Mouse (Mus musculus) limb, embryonic 11.5 days (tissue): Measurements from ENCODE around the gene Gpsm3. TPM values are rescaled to one million over a fixed set of nuclear protein-coding genes. Genes with fewer than 3 reads are reported as not detected.

Experiments used
- ATAC-seq: fragments of 200-750 bp; cut with Nextera tagmentation; 2 replicates; pipeline ENCODE4 v1.8.0; 2017; ENCODE audit warnings: low read depth; ENCODE audit not compliant: insufficient number of reproducible peaks, low FRiP score, low TSS enrichment
- DNase-seq: peaks from one replicate; pipeline ENCODE4 v3.0.0-alpha.2; 2015; ENCODE audit warnings: low spot score
- H3K27ac ChIP-seq: fragments of 300-500 bp; sonication (generic); replicated peaks from 2 replicates; pipeline ENCODE4 v1.5.1; 2014; ENCODE audit warnings: low read depth, mild to moderate bottlenecking, low read length
- H3K27me3 ChIP-seq: fragments of 300-500 bp; sonication (generic); 2 replicates; pipeline ENCODE4 v1.6.1; 2014; ENCODE audit warnings: mild to moderate bottlenecking, low read length, mixed read lengths; ENCODE audit not compliant: control insufficient read depth, insufficient read depth
- H3K36me3 ChIP-seq: fragments of 300-500 bp; sonication (generic); 2 replicates; pipeline ENCODE4 v1.6.1; 2014; ENCODE audit warnings: mild to moderate bottlenecking, low read length, moderate library complexity, mixed read lengths; ENCODE audit not compliant: control insufficient read depth, insufficient read depth
- H3K4me1 ChIP-seq: fragments of 300-500 bp; sonication (generic); 2 replicates; pipeline ENCODE4 v1.6.1; 2014; ENCODE audit warnings: low read length, mixed read lengths; ENCODE audit not compliant: control insufficient read depth, insufficient read depth
- H3K4me2 ChIP-seq: fragments of 300-500 bp; sonication (generic); 2 replicates; pipeline ENCODE4 v1.6.1; 2014; ENCODE audit warnings: low read depth, mild to moderate bottlenecking, moderate library complexity; ENCODE audit not compliant: severe bottlenecking
- H3K4me3 ChIP-seq: fragments of 300-500 bp; sonication (generic); 2 replicates; pipeline ENCODE4 v1.5.1; 2014; ENCODE audit warnings: low read depth, low read length
- H3K9ac ChIP-seq: fragments of 300-500 bp; sonication (generic); 2 replicates; pipeline ENCODE4 v1.6.1; 2014; ENCODE audit warnings: mild to moderate bottlenecking, low read length
- H3K9me3 ChIP-seq: fragments of 300-500 bp; sonication (generic); 2 replicates; pipeline ENCODE4 v1.6.1; 2016; ENCODE audit warnings: low read length; ENCODE audit not compliant: control insufficient read depth
- WGBS: fragments of 180-500 bp; shearing (Covaris S2); extraction: QIAGEN DNeasy Blood & Tissue Kit; methylation state at CpG from one replicate; pipeline ENCODE4 v1.1.7; 2014; 5-methylcytosine and 5-hydroxymethylcytosine counted together
- polyA plus RNA-seq: library from polyadenylated mRNA; unstranded; fragments of >200 nt; fragmentation: Nextera tagmentation; extraction: Ambion mirVana; gene quantifications from 2 replicates; pipeline ENCODE4 v1.2.1, GENCODE M21; 2014

The Gpsm3 gene
- polyA plus RNA-seq, 1 experiment from 2014 or later = 4.7 TPM

GRCm38 (mm10) chr17:34559116-34559515 lies 30.5 kb upstream of the Gpsm3 start:
- 87% methylated on average over 7 of the region's 7 CpGs for WGBS
- H3K27ac ChIP-seq = no peak overlapping the region
- H3K9me3 ChIP-seq = no peaks in the 10 kb centered on the region
- no peak overlapping the region for H3K4me3 ChIP-seq
- H3K9ac ChIP-seq = no peak overlapping the region
- H3K4me2 ChIP-seq = no peak overlapping the region
- DNase-seq = no peak
- H3K36me3 ChIP-seq = no peaks in the 10 kb centered on the region
- no peak for ATAC-seq
- no peaks in the 10 kb centered on the region for H3K27me3 ChIP-seq
- peaks cover 4% of the 10 kb centered on the region; the same call in 1 of the 2 replicates for H3K4me1 ChIP-seq

DNA sequence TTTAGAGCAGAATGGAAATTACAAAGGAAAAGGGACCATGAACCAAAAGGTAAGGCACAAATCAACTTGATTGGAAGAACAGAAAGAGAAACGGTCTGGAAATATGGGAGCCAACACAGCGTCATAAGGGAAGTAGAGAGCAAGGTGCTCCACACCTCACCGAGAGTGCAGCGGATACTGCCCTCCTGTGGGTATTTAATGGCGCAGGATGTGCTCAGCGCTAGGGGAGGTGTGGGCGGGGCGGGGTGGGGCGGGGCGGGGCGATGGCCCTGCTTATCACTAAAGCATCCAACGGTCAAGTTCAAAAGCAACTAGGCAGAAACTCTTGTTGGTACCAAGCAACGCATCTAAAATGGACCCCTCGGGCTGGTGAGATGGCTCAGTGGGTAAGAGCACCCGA lies 29.7 kb upstream of the Gpsm3 start:
- H3K36me3 ChIP-seq = no peaks in the 10 kb centered on the region
- H3K27me3 ChIP-seq = no peaks in the 10 kb centered on the region; the same call in 1 of the 2 replicates
- DNase-seq = no peak
- H3K9me3 ChIP-seq = no peaks in the 10 kb centered on the region
- no peak overlapping the region for H3K4me3 ChIP-seq
- ATAC-seq = no peak
- H3K9ac ChIP-seq = no peak overlapping the region
- H3K27ac ChIP-seq = no peak overlapping the region
- 23% methylated on average over 15 of the region's 15 CpGs for WGBS
- peaks cover 11% of the 10 kb centered on the region; the same call in 1 of the 2 replicates for H3K4me1 ChIP-seq
- H3K4me2 ChIP-seq = no peak overlapping the region

DNA sequence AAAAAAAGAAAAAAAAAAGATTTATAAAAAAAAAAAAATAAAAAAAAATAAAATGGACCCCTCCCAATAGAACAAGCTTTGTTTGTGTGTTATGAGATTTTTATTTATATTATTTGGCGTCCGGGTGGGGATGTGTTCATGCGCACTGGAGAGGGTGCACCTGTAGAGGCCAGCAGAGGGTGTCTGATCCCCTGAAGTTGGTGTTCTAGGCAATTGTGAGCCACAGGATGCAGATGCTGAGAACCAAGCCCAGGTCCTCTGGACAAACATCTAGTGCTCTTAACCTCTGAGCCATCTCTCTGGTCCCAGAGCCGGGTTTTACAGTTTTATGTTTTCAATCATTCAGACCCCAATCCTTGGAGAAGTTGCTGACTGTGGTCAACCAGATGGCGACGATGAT lies 29.2 kb upstream of the Gpsm3 start:
- no peak overlapping the region for H3K4me3 ChIP-seq
- 91% methylated on average over 6 of the region's 6 CpGs for WGBS
- no peaks in the 10 kb centered on the region for H3K9me3 ChIP-seq
- no peak overlapping the region for H3K27ac ChIP-seq
- H3K9ac ChIP-seq = no peak overlapping the region
- ATAC-seq (no peak), DNase-seq (no peak)
- H3K27me3 ChIP-seq = no peaks in the 10 kb centered on the region; the same call in 1 of the 2 replicates
- H3K4me1 ChIP-seq = peaks cover 14% of the 10 kb centered on the region; the same call in 1 of the 2 replicates
- H3K4me2 ChIP-seq = no peak overlapping the region
- H3K36me3 ChIP-seq = no peaks in the 10 kb centered on the region

DNA sequence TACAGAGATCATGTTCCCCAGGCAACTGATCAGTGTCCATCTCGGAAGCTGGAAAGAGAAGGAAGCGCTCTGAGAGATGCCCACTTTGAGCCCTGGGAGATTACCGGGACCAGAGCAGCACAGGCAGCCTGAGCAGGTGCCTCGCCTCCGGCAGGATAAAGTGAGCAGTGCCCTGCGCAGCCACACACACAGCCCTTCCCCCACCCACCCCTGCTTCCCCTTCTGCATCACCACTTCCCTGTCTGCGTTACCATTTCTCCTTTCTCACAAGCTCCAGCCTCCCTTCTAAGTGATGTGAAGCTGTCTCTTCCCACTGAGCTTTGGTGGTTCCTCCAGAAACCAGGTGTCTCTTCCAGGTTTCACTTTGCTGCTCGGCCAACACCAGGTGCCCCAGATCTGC lies 28.4 kb upstream of the Gpsm3 start:
- H3K27ac ChIP-seq = no peak overlapping the region
- no peak overlapping the region for H3K4me3 ChIP-seq

GRCm38 (mm10) chr17:34562595-34562994 lies 27.0 kb upstream of the Gpsm3 start:
- Histone ChIP-seq H3K4me2 (no peak overlapping the region), H3K4me1 (peaks cover 14% of the 10 kb centered on the region; the same call in 1 of the 2 replicates), H3K27me3 (peaks cover 2% of the 10 kb centered on the region), H3K9me3 (no peaks in the 10 kb centered on the region), H3K4me3 (no peak overlapping the region), H3K9ac (no peak overlapping the region), H3K36me3 (no peaks in the 10 kb centered on the region), H3K27ac (no peak overlapping the region)
- ATAC-seq (no peak), DNase-seq (no peak)
- 64% methylated on average over 3 of the region's 3 CpGs for WGBS

More for the DNA sequence above, 28.4 kb upstream of the Gpsm3 start:
- Histone ChIP-seq H3K4me1 (peaks cover 14% of the 10 kb centered on the region; the same call in 1 of the 2 replicates), H3K27me3 (peaks cover 2% of the 10 kb centered on the region), H3K9me3 (no peaks in the 10 kb centered on the region), H3K36me3 (no peaks in the 10 kb centered on the region), H3K4me2 (no peak overlapping the region), H3K9ac (no peak overlapping the region)
- 56% methylated on average over 8 of the region's 8 CpGs for WGBS
- DNase-seq (no peak), ATAC-seq (no peak)

DNA sequence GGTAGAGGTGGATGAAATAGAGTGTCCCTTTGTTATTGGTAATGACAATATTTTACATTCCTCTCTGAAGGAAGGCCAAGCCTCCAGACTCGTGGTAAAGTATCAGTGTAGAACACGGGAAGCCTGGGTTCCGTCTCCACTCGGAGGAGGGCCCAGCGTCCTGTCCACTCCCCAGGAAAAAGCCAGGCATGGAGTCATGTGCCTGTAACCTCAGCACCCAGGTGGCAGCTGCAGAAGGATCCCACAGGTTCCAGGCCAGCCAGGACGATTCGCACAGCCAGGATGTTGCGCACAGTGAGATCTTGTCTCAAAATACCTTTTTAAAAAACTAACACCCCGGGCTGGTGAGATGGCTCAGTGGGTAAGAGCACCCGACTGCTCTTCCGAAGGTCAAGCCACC lies 26.3 kb upstream of the Gpsm3 start:
- ATAC-seq = no peak
- H3K9ac ChIP-seq = no peak overlapping the region
- 75% methylated on average over 11 of the region's 11 CpGs for WGBS

GRCm38 (mm10) chr17:34564003-34564421 lies 25.6 kb upstream of the Gpsm3 start, which contains the start of gene Notch4:
Notch4 (plus strand) TSS chr17:34564268.
- no peaks in the 10 kb centered on the region for H3K9me3 ChIP-seq
- H3K9ac ChIP-seq = peak within 1 kb of the TSS; percentile 27; the same call in 1 of the 2 replicates
- no peak within 1 kb of the TSS for H3K4me3 ChIP-seq
- WGBS = 3% methylated on average over 6 of the region's 6 CpGs
- H3K4me1 ChIP-seq = peaks cover 14% of the 10 kb centered on the region; the same call in 1 of the 2 replicates
- no peaks in the 10 kb centered on the region for H3K36me3 ChIP-seq
- H3K27ac ChIP-seq = no peak within 1 kb of the TSS
- ATAC-seq = no peak
- peak within 1 kb of the TSS; percentile 27 for H3K4me2 ChIP-seq
- peaks cover 2% of the 10 kb centered on the region for H3K27me3 ChIP-seq
- no peak for DNase-seq

More for the DNA sequence above, 26.3 kb upstream of the Gpsm3 start:
- Histone ChIP-seq H3K27me3 (peaks cover 2% of the 10 kb centered on the region), H3K4me3 (no peak overlapping the region), H3K4me1 (peaks cover 14% of the 10 kb centered on the region; the same call in 1 of the 2 replicates), H3K27ac (no peak overlapping the region), H3K9me3 (no peaks in the 10 kb centered on the region), H3K4me2 (no peak overlapping the region), H3K36me3 (no peaks in the 10 kb centered on the region)
- no peak for DNase-seq

DNA sequence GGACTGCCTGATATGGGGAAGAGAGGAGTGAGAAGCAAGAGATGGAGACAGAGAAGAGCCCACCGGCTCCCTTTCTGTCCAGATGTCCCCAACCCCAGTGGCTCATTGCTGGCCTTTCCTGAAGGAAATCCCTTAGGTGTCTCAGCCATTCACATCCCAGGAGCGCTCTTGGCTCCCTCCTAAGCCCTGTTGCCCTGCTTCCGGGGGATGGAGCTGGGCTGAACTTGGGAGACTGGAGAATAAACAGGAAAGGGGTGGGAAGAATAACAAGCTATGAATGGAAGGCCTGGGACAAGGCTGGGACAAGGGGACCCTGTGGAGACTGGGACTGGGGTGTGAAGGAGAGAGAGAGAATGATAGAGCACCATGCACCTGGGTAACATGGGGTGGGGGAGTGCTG lies 24.8 kb upstream of the Gpsm3 start:
- H3K27ac ChIP-seq = no peak overlapping the region
- no peak for DNase-seq
- H3K4me3 ChIP-seq = no peak overlapping the region
- 23% methylated on average over 3 of the region's 3 CpGs for WGBS
- H3K36me3 ChIP-seq = no peaks in the 10 kb centered on the region
- H3K27me3 ChIP-seq = peaks cover 2% of the 10 kb centered on the region
- 0 out of 2 replicates have a peak overlapping the region, but pooled peaks have one; percentile 10 for H3K4me2 ChIP-seq
- no peak for ATAC-seq
- no peak overlapping the region for H3K9ac ChIP-seq
- H3K4me1 ChIP-seq = peaks cover 14% of the 10 kb centered on the region; the same call in 1 of the 2 replicates
- H3K9me3 ChIP-seq = no peaks in the 10 kb centered on the region

DNA sequence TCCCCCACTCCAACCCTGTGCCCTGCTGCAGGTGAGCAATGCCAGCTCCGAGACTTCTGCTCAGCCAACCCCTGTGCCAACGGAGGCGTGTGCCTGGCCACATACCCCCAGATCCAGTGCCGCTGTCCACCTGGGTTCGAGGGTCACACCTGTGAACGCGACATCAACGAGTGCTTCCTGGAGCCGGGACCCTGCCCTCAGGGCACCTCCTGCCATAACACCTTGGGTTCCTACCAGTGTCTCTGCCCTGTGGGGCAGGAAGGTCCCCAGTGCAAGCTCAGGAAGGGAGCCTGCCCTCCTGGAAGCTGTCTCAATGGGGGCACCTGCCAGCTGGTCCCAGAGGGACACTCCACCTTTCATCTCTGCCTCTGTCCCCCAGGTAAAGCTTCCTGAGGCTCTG lies 22.3 kb upstream of the Gpsm3 start:
- 66% methylated on average over 9 of the region's 9 CpGs for WGBS
- no peak overlapping the region for H3K27ac ChIP-seq
- peaks cover 14% of the 10 kb centered on the region; the same call in 1 of the 2 replicates for H3K4me1 ChIP-seq
- peaks cover 2% of the 10 kb centered on the region for H3K27me3 ChIP-seq
- no peak overlapping the region for H3K4me2 ChIP-seq
- H3K9me3 ChIP-seq = no peaks in the 10 kb centered on the region
- no peaks in the 10 kb centered on the region; the same call in 1 of the 2 replicates for H3K36me3 ChIP-seq
- ATAC-seq (no peak), DNase-seq (no peak)
- H3K9ac ChIP-seq = no peak overlapping the region
- H3K4me3 ChIP-seq = no peak overlapping the region
